29 mouse cellular contexts compared by ENCODE assay signal in genomic region chr4:25416330-25416729, GRCm38 (mm10).
"Had no signal": no experiment of that assay in that cellular context is flagged by ENCODE, and none has a peak within 500 bp of the region (broad histone marks: within the 10 kb centered on the region; RNA-seq: fewer than 3 reads in every experiment).

No protein-coding gene starts in this region.

- ATAC-seq: lung, postnatal 0 days; midbrain, embryonic 13.5 days; midbrain, embryonic 15.5 days; midbrain, embryonic 16.5 days had no signal

- H3K9ac ChIP-seq: limb, embryonic 12.5 days; limb, embryonic 13.5 days; limb, embryonic 15.5 days; liver, embryonic 13.5 days; liver, embryonic 14.5 days; lung, embryonic 14.5 days; lung, embryonic 15.5 days; midbrain, embryonic 12.5 days; midbrain, embryonic 13.5 days; midbrain, embryonic 15.5 days; neural tube, embryonic 12.5 days had no signal

- H3K4me3 ChIP-seq: left cerebral cortex, adult 2 months; limb, embryonic 10.5 days; limb, embryonic 12.5 days; limb, embryonic 13.5 days; limb, embryonic 15.5 days; liver, embryonic 13.5 days; lung, embryonic 15.5 days; megakaryocyte, embryonic 14.5 days; midbrain, embryonic 10.5 days; midbrain, embryonic 12.5 days; midbrain, embryonic 13.5 days; midbrain, embryonic 15.5 days; myocyte; neural tube, embryonic 12.5 days had no signal

- H3K4me2 ChIP-seq: limb, embryonic 12.5 days; limb, embryonic 13.5 days; limb, embryonic 15.5 days; liver, embryonic 13.5 days; lung, embryonic 14.5 days; lung, embryonic 15.5 days; midbrain, embryonic 11.5 days; midbrain, embryonic 12.5 days; midbrain, embryonic 13.5 days; midbrain, embryonic 15.5 days; neural tube, embryonic 12.5 days had no signal

- H3K9me3 ChIP-seq: limb, embryonic 10.5 days; limb, embryonic 12.5 days; limb, embryonic 13.5 days; limb, embryonic 15.5 days; liver, embryonic 13.5 days; lung, embryonic 15.5 days; midbrain, embryonic 10.5 days; midbrain, embryonic 12.5 days; midbrain, embryonic 13.5 days; midbrain, embryonic 15.5 days; neural tube, embryonic 12.5 days had no signal

- H3K27me3 ChIP-seq: limb, embryonic 12.5 days; limb, embryonic 13.5 days; limb, embryonic 15.5 days; liver, embryonic 13.5 days; lung, embryonic 15.5 days; megakaryocyte, embryonic 14.5 days; midbrain, embryonic 12.5 days; midbrain, embryonic 13.5 days; midbrain, embryonic 15.5 days; neural tube, embryonic 12.5 days had no signal

- H3K4me1 ChIP-seq: limb, embryonic 10.5 days; limb, embryonic 12.5 days; limb, embryonic 13.5 days; limb, embryonic 15.5 days; liver, embryonic 13.5 days; lung, embryonic 15.5 days; megakaryocyte, embryonic 14.5 days; midbrain, embryonic 12.5 days; midbrain, embryonic 13.5 days; midbrain, embryonic 15.5 days; neural tube, embryonic 12.5 days had no signal

- H3K36me3 ChIP-seq: limb, embryonic 10.5 days; limb, embryonic 12.5 days; limb, embryonic 13.5 days; limb, embryonic 15.5 days; liver, embryonic 13.5 days; lung, embryonic 15.5 days; midbrain, embryonic 10.5 days; midbrain, embryonic 12.5 days; midbrain, embryonic 13.5 days; midbrain, embryonic 15.5 days; neural tube, embryonic 12.5 days had no signal

- H3K27ac ChIP-seq: left cerebral cortex, adult 2 months; limb, embryonic 10.5 days; limb, embryonic 12.5 days; limb, embryonic 13.5 days; limb, embryonic 15.5 days; liver, embryonic 13.5 days; liver, embryonic 14.5 days; lung, embryonic 15.5 days; macrophage; midbrain, embryonic 10.5 days; midbrain, embryonic 12.5 days; midbrain, embryonic 13.5 days; midbrain, embryonic 15.5 days; neural tube, embryonic 12.5 days had no signal

- DNase-seq: layer of hippocampus, postnatal 36 days; left cerebral cortex, postnatal 4 days; liver, embryonic 13.5 days; lung, adult 18-20 months; lung, adult 2 months; lung, embryonic 14.5 days; lung, postnatal 10 days; lung, postnatal 14 days; lung, postnatal 36 days; lung, postnatal 4 days; midbrain, embryonic 14.5 days had no signal
